Comparison of ENCODE assay signal across 10 mouse cellular contexts in genomic region chr6:112930011-112930451, GRCm38 (mm10). TPM values are rescaled to one million over a fixed set of nuclear protein-coding genes. Genes with fewer than 3 reads are reported as not detected.
DNase-seq lines count a peak whose midpoint lies in the region; ATAC-seq and TF ChIP-seq lines count a peak whose summit lies in the region.
"Had no signal": no experiment of that assay in that cellular context is flagged by ENCODE, and none has a peak within 500 bp of the region (broad histone marks: within the 10 kb centered on the region; RNA-seq: fewer than 3 reads in every experiment).

No protein-coding gene starts in this region.

- ATAC-seq in neural tube, embryonic 12.5 days (ENCODE audit: low FRiP score, low read depth), result peak; percentile 82

- H3K4me1 ChIP-seq in cortical plate, adult 2 months (ENCODE audit: control insufficient read depth, insufficient read depth, low read length), result peaks cover 24% of the 10 kb centered on the region
- H3K4me1 ChIP-seq in hindbrain, embryonic 10.5 days (replicated peaks), result peaks cover 94% of the 10 kb centered on the region
- peaks cover 54% of the 10 kb centered on the region for H3K4me1 ChIP-seq in neural tube, embryonic 12.5 days

- H3K9me3 ChIP-seq in hindbrain, embryonic 10.5 days, result no peaks in the 10 kb centered on the region
- H3K9me3 ChIP-seq in neural tube, embryonic 12.5 days, result no peaks in the 10 kb centered on the region

- TF ChIP-seq CTCF in layer of hippocampus, adult 2 months (conservative IDR thresholded peaks at IDR 0.05), result no peak
- TF ChIP-seq CTCF in cortical plate, adult 2 months (IDR thresholded peaks at IDR 0.05; ENCODE audit: extremely low read depth, insufficient read depth, low read length), result no peak

- H3K27me3 ChIP-seq in hindbrain, embryonic 10.5 days (ENCODE audit: insufficient read depth, poor library complexity, severe bottlenecking), result no peaks in the 10 kb centered on the region
- no peaks in the 10 kb centered on the region for H3K27me3 ChIP-seq in neural tube, embryonic 12.5 days (replicated peaks)

- 13% methylated on average over 5 of the region's 5 CpGs for WGBS in hindbrain, embryonic 10.5 days
- WGBS in neural tube, embryonic 12.5 days, result 13% methylated on average over 5 of the region's 5 CpGs

- H3K36me3 ChIP-seq in hindbrain, embryonic 10.5 days, result peaks cover 41% of the 10 kb centered on the region
- 0 out of 2 replicates have a peak, but pooled peaks cover 4% of the 10 kb centered on the region for H3K36me3 ChIP-seq in neural tube, embryonic 12.5 days

- peak overlapping the region; percentile 46 for H3K4me2 ChIP-seq in neural tube, embryonic 12.5 days (replicated peaks)

- TF ChIP-seq POLR2A in cortical plate, adult 2 months (IDR thresholded peaks at IDR 0.05; ENCODE audit: extremely low read depth, insufficient read depth, low read length), result no peak

- no peak for DNase-seq in layer of hippocampus, adult 2 months (ENCODE audit: low spot score in 2 of 2)
- no peak for DNase-seq in layer of hippocampus, postnatal 14 days (ENCODE audit: low spot score in 2 of 2)
- DNase-seq in hindbrain, embryonic 10.5 days (ENCODE audit: low spot score), result peak; percentile 75
- DNase-seq in right cerebral cortex, postnatal 36 days (ENCODE audit: low spot score in 2 of 2), result no peak
- no peak for DNase-seq in right cerebral cortex, postnatal 25 days
- DNase-seq in frontal cortex, postnatal 10 days (ENCODE audit: low spot score in 2 of 2), result no peak
- DNase-seq: cerebellum, adult 9-11 months; kidney, postnatal 36 days had no signal

- H3K4me3 ChIP-seq in layer of hippocampus, adult 2 months, result no peak overlapping the region; the same call in 1 of the 2 replicates
- no peak overlapping the region for H3K4me3 ChIP-seq in cortical plate, adult 2 months (ENCODE audit: insufficient read depth, low read length)
- peak overlapping the region; percentile 16 for H3K4me3 ChIP-seq in hindbrain, embryonic 10.5 days
- H3K4me3 ChIP-seq in neural tube, embryonic 12.5 days, result 0 out of 2 replicates have a peak overlapping the region, but pooled peaks have one; percentile 3

- H3K9ac ChIP-seq in neural tube, embryonic 12.5 days, result no peak overlapping the region

- H3K27ac ChIP-seq in layer of hippocampus, adult 2 months, result peak overlapping the region; percentile 75
- peak overlapping the region; percentile 64 for H3K27ac ChIP-seq in cortical plate, adult 2 months (ENCODE audit: insufficient read depth, low read length)
- H3K27ac ChIP-seq in hindbrain, embryonic 10.5 days, result peak overlapping the region; percentile 86
- peak overlapping the region; percentile 58 for H3K27ac ChIP-seq in neural tube, embryonic 12.5 days

RNA-seq across cellular contexts. Expression of gene Srgap3, which starts 17.0 kb away (rescaled TPM):
- total RNA-seq in layer of hippocampus, adult 2 months (2021), result 100 to 1,000 TPM; 288 to 291 TPM
- 100 to 1,000 TPM; 254 to 257 TPM for total RNA-seq in layer of hippocampus, postnatal 14 days (2021)
- 91.4 and 95.5 TPM in 2 replicates for polyA plus RNA-seq in cortical plate, adult 2 months (2012; rRNA removed)
- polyA plus RNA-seq in hindbrain, embryonic 10.5 days (2016; fragmentation: Nextera tagmentation; extraction: Ambion mirVana), result 28.0 and 34.7 TPM in 2 replicates
- 37.0 and 39.3 TPM in 2 replicates for polyA plus RNA-seq in neural tube, embryonic 12.5 days (2016; fragmentation: Nextera tagmentation; extraction: Ambion mirVana)

Comparison
In these comparisons a context has a peak if more than half of its experiments do, and no peak if none do; other contexts are left out.
1. H3K4me3 ChIP-seq: peak in hindbrain, embryonic 10.5 days (single experiment) and neural tube, embryonic 12.5 days (single experiment); none in layer of hippocampus, adult 2 months (single experiment) and cortical plate, adult 2 months (single experiment).
2. Peak in every context shown above with its lines, with median percentiles within 50 percentile points of each other: H3K27ac ChIP-seq.